Mouse (Mus musculus): ENCODE data around the gene Rap1gds1.

GRCm38 (mm10) chr3:139079831-139080230 is 4.8 kb upstream of the Rap1gds1 start:
- TF ChIP-seq EP300 (optimal IDR thresholded peaks at IDR 0.05), result no peak
- no peak for TF ChIP-seq CTCF (IDR thresholded peaks at IDR 0.05; ENCODE audit: low read depth)

Data from stomach, postnatal 0 days (tissue).